Mouse (Mus musculus): ENCODE measurements around the gene Top2a.

- TF ChIP-seq USF2 (conservative IDR thresholded peaks at IDR 0.05; ENCODE audit: low read depth, low read length) (no peak), NELFE (IDR thresholded peaks at IDR 0.05; ENCODE audit: low read depth, low read length) (peak; percentile 100), JUND (conservative IDR thresholded peaks at IDR 0.05; ENCODE audit: low read depth, low read length) (0 out of 2 replicates have a peak, but pooled peaks have one; percentile 20), CTCF (conservative IDR thresholded peaks at IDR 0.05 in 1 of 2, IDR thresholded peaks at IDR 0.05 in 1 of 2; ENCODE audit: low read depth in 2 of 2, low read length in 2 of 2) (no peak), ZNF384 (IDR thresholded peaks at IDR 0.05; ENCODE audit: low read depth, low read length) (no peak), CHD1 (IDR thresholded peaks at IDR 0.05; ENCODE audit: low read depth, low read length) (0 out of 2 replicates have a peak, but pooled peaks have one; percentile 23), UBTF (IDR thresholded peaks at IDR 0.05; ENCODE audit: low read depth, low read length) (peak; percentile 80; the same call in 1 of the 2 replicates), HCFC1 (IDR thresholded peaks at IDR 0.05; ENCODE audit: low read depth, low read length) (peak; percentile 76), E2F4 (IDR thresholded peaks at IDR 0.05; ENCODE audit: insufficient replicate concordance, low read depth, low read length) (peak; percentile 100), ZC3H11A (IDR thresholded peaks at IDR 0.05; ENCODE audit: low read depth, low read length) (no peak), TCF12 (IDR thresholded peaks at IDR 0.05; ENCODE audit: low read depth, low read length) (peak; percentile 89)
Observed at GRCm38 (mm10) chr11:99023500-99024467, at the start of gene Top2a.

All from CH12.LX (cell line).